Comparison of ENCODE assay signal across 8 mouse cellular contexts in genomic region chr17:83918413-83919139, GRCm38 (mm10).
DNase-seq lines count a peak whose midpoint lies in the region; ATAC-seq lines count a peak whose summit lies in the region.

No protein-coding gene starts in this region.

- no peaks in the 10 kb centered on the region for H3K27me3 ChIP-seq in heart, embryonic 14.5 days (ENCODE audit: control insufficient read depth, insufficient read depth, low read length)
- no peaks in the 10 kb centered on the region for H3K27me3 ChIP-seq in limb, embryonic 15.5 days
- H3K27me3 ChIP-seq in neural tube, embryonic 15.5 days (replicated peaks): no peaks in the 10 kb centered on the region

- H3K9me3 ChIP-seq in heart, embryonic 14.5 days (ENCODE audit: control insufficient read depth, low read length): no peaks in the 10 kb centered on the region
- H3K9me3 ChIP-seq in limb, embryonic 15.5 days: no peaks in the 10 kb centered on the region
- no peaks in the 10 kb centered on the region for H3K9me3 ChIP-seq in neural tube, embryonic 15.5 days (replicated peaks)

- H3K36me3 ChIP-seq in heart, embryonic 14.5 days (ENCODE audit: control insufficient read depth, insufficient read depth, low read length): no peaks in the 10 kb centered on the region
- H3K36me3 ChIP-seq in limb, embryonic 15.5 days: no peaks in the 10 kb centered on the region
- H3K36me3 ChIP-seq in neural tube, embryonic 15.5 days: no peaks in the 10 kb centered on the region

- peak; percentile 31 for DNase-seq in embryo, embryonic 10.5 days (ENCODE audit: low spot score)
- no peak for DNase-seq in embryo, embryonic 11 days
- peak; percentile 61 for DNase-seq in CD4-positive, CD25-positive, alpha-beta regulatory T cell, adult 2 months (ENCODE audit: low read depth, low spot score)
- DNase-seq in gastrocnemius, adult 18-20 months (ENCODE audit: low spot score): no peak
- DNase-seq in c-Kit-positive CD71-positive TER-119-positive erythroid progenitor cells, embryonic 14.5 days (ENCODE audit: low spot score): no peak

- 71% methylated on average over 9 of the region's 9 CpGs for WGBS in heart, embryonic 14.5 days
- 49% methylated on average over 9 of the region's 9 CpGs for WGBS in limb, embryonic 15.5 days
- WGBS in neural tube, embryonic 15.5 days: 85% methylated on average over 9 of the region's 9 CpGs

- ATAC-seq in heart, embryonic 14.5 days (ENCODE audit: insufficient number of reproducible peaks, insufficient read depth, low FRiP score, low read depth): 0 out of 2 replicates have a peak, but pooled peaks have one; percentile 8
- ATAC-seq in limb, embryonic 15.5 days (ENCODE audit: insufficient number of reproducible peaks, low FRiP score, low TSS enrichment, low read depth): no peak
- no peak for ATAC-seq in neural tube, embryonic 15.5 days (ENCODE audit: low FRiP score)

- peaks cover 25 to 32% of the 10 kb centered on the region in 2 experiments for H3K4me1 ChIP-seq in heart, embryonic 14.5 days (ENCODE audit: control insufficient read depth in 2 of 2, insufficient read depth in 2 of 2, low read length in 2 of 2)
- peaks cover 66% of the 10 kb centered on the region for H3K4me1 ChIP-seq in limb, embryonic 15.5 days
- 0 out of 2 replicates have a peak, but pooled peaks cover 2% of the 10 kb centered on the region for H3K4me1 ChIP-seq in neural tube, embryonic 15.5 days

- H3K27ac ChIP-seq in heart, embryonic 14.5 days (replicated peaks in 1 of 2; ENCODE audit: control insufficient read depth in 1 of 2, insufficient read depth in 1 of 2, low read depth in 2 of 2, low read length in 2 of 2): peak overlapping the region; percentile 55 to 56
- H3K27ac ChIP-seq in limb, embryonic 15.5 days: peak overlapping the region; percentile 38
- H3K27ac ChIP-seq in neural tube, embryonic 15.5 days (replicated peaks): no peak overlapping the region

- H3K9ac ChIP-seq in heart, embryonic 14.5 days (ENCODE audit: low read length): no peak overlapping the region
- H3K9ac ChIP-seq in limb, embryonic 15.5 days: no peak overlapping the region
- no peak overlapping the region for H3K9ac ChIP-seq in neural tube, embryonic 15.5 days (replicated peaks)

- no peak overlapping the region for H3K4me3 ChIP-seq in heart, embryonic 14.5 days (ENCODE audit: control insufficient read depth in 1 of 2, insufficient read depth in 1 of 2, low read depth in 1 of 2, low read length in 2 of 2)
- no peak overlapping the region for H3K4me3 ChIP-seq in limb, embryonic 15.5 days
- H3K4me3 ChIP-seq in neural tube, embryonic 15.5 days (replicated peaks): no peak overlapping the region

- H3K4me2 ChIP-seq in heart, embryonic 14.5 days (ENCODE audit: low read length): no peak overlapping the region
- H3K4me2 ChIP-seq in limb, embryonic 15.5 days: no peak overlapping the region
- no peak overlapping the region for H3K4me2 ChIP-seq in neural tube, embryonic 15.5 days

Comparison
In these comparisons a context has a peak if more than half of its experiments do, and no peak if none do; other contexts are left out.
1. DNase-seq: peak in embryo, embryonic 10.5 days (single experiment) and CD4-positive, CD25-positive, alpha-beta regulatory T cell, adult 2 months (single experiment); none in embryo, embryonic 11 days (single experiment), gastrocnemius, adult 18-20 months (single experiment) and c-Kit-positive CD71-positive TER-119-positive erythroid progenitor cells, embryonic 14.5 days (single experiment).